Mouse (Mus musculus) forebrain, embryonic 10.5 days (tissue): ENCODE measurements around the gene Fbxo6. TPM values are rescaled to one million over a fixed set of nuclear protein-coding genes. Genes with fewer than 3 reads are reported as not detected.
A peak's percentile ranks its signal among the peaks of the same experiment; 100 is the strongest.
"Not testable (repeated sequence)": the region's sequence is repeated elsewhere in the genome, so short reads cannot be mapped to it uniquely, and the experiment has no call there.

ENCODE experiments used
- DNase-seq: peaks from one replicate; pipeline ENCODE4 v3.0.0-alpha.2; 2017; ENCODE audit warnings: low spot score; ENCODE audit errors: extremely low spot score
- H3K27ac ChIP-seq: fragments of 300-500 bp; sonication (generic); 2 replicates; pipeline ENCODE4 v1.5.1; 2016; ENCODE audit warnings: mild to moderate bottlenecking
- H3K27me3 ChIP-seq: fragments of 300-500 bp; sonication (generic); 2 replicates; pipeline ENCODE4 v1.6.1; 2016; ENCODE audit warnings: mild to moderate bottlenecking; ENCODE audit not compliant: poor library complexity, severe bottlenecking
- H3K36me3 ChIP-seq: fragments of 300-500 bp; sonication (generic); replicated peaks from 2 replicates; pipeline ENCODE4 v1.6.1; 2016; ENCODE audit warnings: mild to moderate bottlenecking, moderate library complexity
- H3K4me1 ChIP-seq: fragments of 300-500 bp; sonication (generic); 2 replicates; pipeline ENCODE4 v1.6.1; 2016
- H3K4me3 ChIP-seq: fragments of 300-500 bp; sonication (generic); 2 replicates; pipeline ENCODE4 v1.5.1; 2016; ENCODE audit warnings: mild to moderate bottlenecking, moderate library complexity
- H3K9me3 ChIP-seq: fragments of 300-500 bp; sonication (generic); 2 replicates; pipeline ENCODE4 v1.6.1; 2016; ENCODE audit warnings: mild to moderate bottlenecking, moderate library complexity
- WGBS: fragments of 180-500 bp; shearing (Covaris S2); methylation state at CpG from one replicate; pipeline ENCODE4 v1.1.7; 2016; 5-methylcytosine and 5-hydroxymethylcytosine counted together
- polyA plus RNA-seq: library from polyadenylated mRNA; unstranded; fragments of >200 nt; fragmentation: Nextera tagmentation; extraction: Ambion mirVana; gene quantifications from 2 replicates; pipeline ENCODE4 v1.2.1, GENCODE M21; 2016

The Fbxo6 gene
- 8.4 and 10.4 TPM in 2 replicates for polyA plus RNA-seq

GRCm38 (mm10) chr4:148151267-148152168, at the start of gene Fbxo6:
Fbxo6 (minus strand) TSS chr4:148152140.
- H3K4me1 ChIP-seq: peaks cover 28% of the 10 kb centered on the region
- peak within 1 kb of the TSS; percentile 91 for H3K27ac ChIP-seq
- no peaks in the 10 kb centered on the region for H3K9me3 ChIP-seq
- H3K4me3 ChIP-seq: peak within 1 kb of the TSS; percentile 76
- H3K36me3 ChIP-seq: peaks cover 66% of the 10 kb centered on the region
- DNase-seq: peak; percentile 85
- 3% methylated on average over 61 of the region's 67 CpGs for WGBS
- H3K27me3 ChIP-seq: 0 out of 2 replicates have a peak, but pooled peaks cover 9% of the 10 kb centered on the region

- Histone ChIP-seq H3K9me3 (no peaks in the 10 kb centered on the region), H3K4me1 (peaks cover 6% of the 10 kb centered on the region), H3K27ac (peak overlapping the region; percentile 4; the same call in 1 of the 2 replicates), H3K4me3 (no peak overlapping the region), H3K27me3 (peaks cover 28% of the 10 kb centered on the region), H3K36me3 (no peaks in the 10 kb centered on the region)
- DNase-seq: no peak
- 49% methylated on average over 10 of the region's 10 CpGs for WGBS
These were observed 46.8 kb upstream of the Fbxo6 start for GRCm38 (mm10) chr4:148198721-148199120.

- peaks cover 28% of the 10 kb centered on the region for H3K27me3 ChIP-seq
- H3K4me1 ChIP-seq: peaks cover 22% of the 10 kb centered on the region
- no peaks in the 10 kb centered on the region for H3K9me3 ChIP-seq
- H3K4me3 ChIP-seq: no peak overlapping the region
- H3K27ac ChIP-seq: no peak overlapping the region
- H3K36me3 ChIP-seq: no peaks in the 10 kb centered on the region
- no peak for DNase-seq
These were observed 42.5 kb upstream of the Fbxo6 start for GRCm38 (mm10) chr4:148194400-148194799.

- Histone ChIP-seq H3K27ac (no peak overlapping the region), H3K36me3 (no peaks in the 10 kb centered on the region), H3K4me1 (peaks cover 17% of the 10 kb centered on the region), H3K9me3 (no peaks in the 10 kb centered on the region), H3K27me3 (peaks cover 12% of the 10 kb centered on the region; the same call in 1 of the 2 replicates), H3K4me3 (no peak overlapping the region)
- DNase-seq: no peak
- 34% methylated on average over 11 of the region's 11 CpGs for WGBS
These were observed 40.8 kb upstream of the Fbxo6 start for GRCm38 (mm10) chr4:148192707-148193245.

GRCm38 (mm10) chr4:148188767-148189166, 36.8 kb upstream of the Fbxo6 start:
- H3K9me3 ChIP-seq, H3K36me3 ChIP-seq, H3K27ac ChIP-seq, DNase-seq, H3K4me3 ChIP-seq: not testable (repeated sequence)
- peaks cover 32% of the 10 kb centered on the region; the same call in 1 of the 2 replicates for H3K27me3 ChIP-seq
- peaks cover 35% of the 10 kb centered on the region for H3K4me1 ChIP-seq
- WGBS: 78% methylated on average over 1 of the region's 1 CpGs

- Histone ChIP-seq H3K9me3 (no peaks in the 10 kb centered on the region), H3K4me1 (peaks cover 37% of the 10 kb centered on the region), H3K36me3 (no peaks in the 10 kb centered on the region), H3K4me3 (no peak overlapping the region), H3K27ac (no peak overlapping the region), H3K27me3 (peaks cover 51% of the 10 kb centered on the region; the same call in 1 of the 2 replicates)
- WGBS: 75% methylated on average over 4 of the region's 4 CpGs
- DNase-seq: no peak
These were observed 33.9 kb upstream of the Fbxo6 start for GRCm38 (mm10) chr4:148185819-148186218.

GRCm38 (mm10) chr4:148184564-148184963, 32.6 kb upstream of the Fbxo6 start:
- Histone ChIP-seq H3K9me3 (no peaks in the 10 kb centered on the region), H3K27ac (peak overlapping the region; percentile 27), H3K4me1 (peaks cover 31% of the 10 kb centered on the region), H3K4me3 (no peak overlapping the region), H3K36me3 (no peaks in the 10 kb centered on the region), H3K27me3 (peaks cover 60% of the 10 kb centered on the region; the same call in 1 of the 2 replicates)
- WGBS: 34% methylated on average over 9 of the region's 9 CpGs
- no peak for DNase-seq

- no peak for DNase-seq
- H3K9me3 ChIP-seq: no peaks in the 10 kb centered on the region
- H3K36me3 ChIP-seq: no peaks in the 10 kb centered on the region
- no peak overlapping the region for H3K4me3 ChIP-seq
- WGBS: 31% methylated on average over 8 of the region's 8 CpGs
- peaks cover 31% of the 10 kb centered on the region for H3K4me1 ChIP-seq
- H3K27ac ChIP-seq: no peak overlapping the region
- H3K27me3 ChIP-seq: peaks cover 81% of the 10 kb centered on the region
These were observed 30.4 kb upstream of the Fbxo6 start for GRCm38 (mm10) chr4:148182363-148182762.

GRCm38 (mm10) chr4:148181483-148181882, 29.5 kb upstream of the Fbxo6 start:
- H3K4me1 ChIP-seq: peaks cover 31% of the 10 kb centered on the region
- H3K9me3 ChIP-seq: no peaks in the 10 kb centered on the region
- H3K27ac ChIP-seq: no peak overlapping the region
- no peak for DNase-seq
- 91% methylated on average over 12 of the region's 12 CpGs for WGBS
- no peak overlapping the region for H3K4me3 ChIP-seq
- H3K27me3 ChIP-seq: peaks cover 85% of the 10 kb centered on the region
- H3K36me3 ChIP-seq: no peaks in the 10 kb centered on the region

- H3K27ac ChIP-seq: no peak overlapping the region
- no peaks in the 10 kb centered on the region for H3K36me3 ChIP-seq
- no peak for DNase-seq
- H3K27me3 ChIP-seq: peaks cover 96% of the 10 kb centered on the region
- H3K9me3 ChIP-seq: no peaks in the 10 kb centered on the region
- H3K4me1 ChIP-seq: peaks cover 32% of the 10 kb centered on the region
- no peak overlapping the region for H3K4me3 ChIP-seq
These were observed 25.8 kb upstream of the Fbxo6 start for GRCm38 (mm10) chr4:148177716-148178115.

- DNase-seq, H3K27ac ChIP-seq, H3K36me3 ChIP-seq, H3K4me3 ChIP-seq, H3K9me3 ChIP-seq: not testable (repeated sequence)
- Histone ChIP-seq H3K4me1 (peaks cover 23% of the 10 kb centered on the region), H3K27me3 (peaks cover 96% of the 10 kb centered on the region)
- 87% methylated on average over 5 of the region's 6 CpGs for WGBS
These were observed 24.7 kb upstream of the Fbxo6 start for GRCm38 (mm10) chr4:148176603-148177002.

GRCm38 (mm10) chr4:148174495-148174862, 22.5 kb upstream of the Fbxo6 start:
- Histone ChIP-seq H3K4me3 (peak overlapping the region; percentile 27; the same call in 1 of the 2 replicates), H3K9me3 (no peaks in the 10 kb centered on the region), H3K27me3 (peaks cover 99% of the 10 kb centered on the region), H3K4me1 (peaks cover 35% of the 10 kb centered on the region), H3K36me3 (no peaks in the 10 kb centered on the region), H3K27ac (no peak overlapping the region)
- WGBS: 4% methylated on average over 12 of the region's 12 CpGs
- no peak for DNase-seq
